Mouse (Mus musculus): ENCODE data around the gene Vsig1.

GRCm38 (mm10) chrX:140863431-140863830, 44.0 kb upstream of the Vsig1 start:
- no peak for TF ChIP-seq CTCF (IDR thresholded peaks at IDR 0.05; ENCODE audit: insufficient read depth, low read depth, low read length)
- no peak for TF ChIP-seq POLR2A (IDR thresholded peaks at IDR 0.05; ENCODE audit: insufficient read depth, low read depth, low read length)
